Mouse (Mus musculus) cerebellum, adult 2 months (tissue): ENCODE measurements around the gene Adi1.

ENCODE experiments used
- CTCF ChIP-seq: fragments of 200-500 bp; IDR thresholded peaks from 2 replicates; pipeline ENCODE4 v1.5.1; 2011; ENCODE audit warnings: low read depth, mild to moderate bottlenecking, control low read depth, low read length, moderate library complexity, borderline replicate concordance; ENCODE audit not compliant: insufficient read depth
- POLR2A ChIP-seq: fragments of 200-500 bp; IDR thresholded peaks from 2 replicates; pipeline ENCODE4 v1.6.1; 2011; ENCODE audit warnings: low read length, control low read depth, borderline replicate concordance; ENCODE audit not compliant: insufficient read depth

DNA sequence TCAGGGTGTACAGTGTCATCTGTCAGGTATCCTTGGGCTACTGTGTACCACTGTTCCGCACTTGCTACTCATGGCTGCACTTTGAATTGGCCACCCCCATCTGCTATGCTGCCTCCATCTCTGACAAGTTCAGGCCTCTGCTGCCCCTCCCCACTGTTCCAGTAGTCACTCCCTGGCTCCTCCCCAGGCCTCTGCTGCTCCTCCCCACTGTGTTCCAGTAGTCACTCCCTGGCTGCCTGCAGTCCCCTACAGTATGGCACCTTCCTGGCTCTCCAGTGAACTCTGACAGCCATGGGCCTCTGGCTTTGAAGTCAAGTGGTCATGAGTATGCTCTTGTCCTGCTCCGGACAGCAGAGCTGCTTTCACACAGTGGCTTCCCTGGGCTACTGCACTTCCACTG lies 19.2 kb downstream of the Adi1 start:
- TF ChIP-seq CTCF (no peak), POLR2A (no peak)
